Mouse (Mus musculus) small intestine, adult 2 months (tissue): ENCODE data around the gene Msl2. TPM values are rescaled to one million over a fixed set of nuclear protein-coding genes. Genes with fewer than 3 reads are reported as not detected.

ENCODE experiments used
- H3K27ac ChIP-seq: fragments of 200-500 bp; 2 replicates; pipeline ENCODE4 v1.5.1; 2012; ENCODE audit warnings: low read depth, low read length, control low read depth, inconsistent platforms; ENCODE audit not compliant: insufficient read depth
- H3K27me3 ChIP-seq: fragments of 200-500 bp; 2 replicates; pipeline ENCODE4 v1.6.1; 2012; ENCODE audit warnings: mild to moderate bottlenecking, moderate library complexity, low read length, inconsistent platforms; ENCODE audit not compliant: control insufficient read depth, insufficient read depth
- H3K36me3 ChIP-seq: fragments of 200-500 bp; 2 replicates; pipeline ENCODE4 v1.6.1; 2012; ENCODE audit warnings: mild to moderate bottlenecking, low read length, control low read depth, inconsistent platforms; ENCODE audit not compliant: control insufficient read depth, insufficient read depth
- H3K4me1 ChIP-seq: fragments of 200-500 bp; 2 replicates; pipeline ENCODE4 v1.6.1; 2012; ENCODE audit warnings: low read length, inconsistent platforms, mixed read lengths; ENCODE audit not compliant: control insufficient read depth, insufficient read depth, insufficient read length
- H3K4me3 ChIP-seq: fragments of 200-500 bp; 2 replicates; pipeline ENCODE4 v1.5.1; 2012; ENCODE audit warnings: low read depth, mild to moderate bottlenecking, control low read depth, inconsistent platforms, low read length, moderate library complexity
- CTCF ChIP-seq: fragments of 200-500 bp; IDR thresholded peaks from 2 replicates; pipeline ENCODE4 v1.5.1; 2012; ENCODE audit warnings: low read depth, mild to moderate bottlenecking, control low read depth, inconsistent platforms, low read length, moderate library complexity, mixed read lengths; ENCODE audit not compliant: insufficient replicate concordance, insufficient read length; ENCODE audit errors: extremely low read depth
- POLR2A ChIP-seq: fragments of 200-500 bp; IDR thresholded peaks from 2 replicates; pipeline ENCODE4 v1.6.1; 2012; ENCODE audit warnings: low read depth, mild to moderate bottlenecking, control low read depth, inconsistent platforms, low read length, moderate library complexity
- WGBS: fragments of 180-500 bp; shearing (Covaris S2); methylation state at CpG from one replicate; pipeline ENCODE4 v1.1.7; 2018; 5-methylcytosine and 5-hydroxymethylcytosine counted together
- polyA plus RNA-seq: library from polyadenylated mRNA; depleted of rRNA; stranded (reverse); fragments of >200 nt; gene quantifications from 2 replicates; pipeline ENCODE4 v1.2.3, GENCODE M21; 2012

The Msl2 gene
- polyA plus RNA-seq, 1 experiment = 24.4 TPM

DNA sequence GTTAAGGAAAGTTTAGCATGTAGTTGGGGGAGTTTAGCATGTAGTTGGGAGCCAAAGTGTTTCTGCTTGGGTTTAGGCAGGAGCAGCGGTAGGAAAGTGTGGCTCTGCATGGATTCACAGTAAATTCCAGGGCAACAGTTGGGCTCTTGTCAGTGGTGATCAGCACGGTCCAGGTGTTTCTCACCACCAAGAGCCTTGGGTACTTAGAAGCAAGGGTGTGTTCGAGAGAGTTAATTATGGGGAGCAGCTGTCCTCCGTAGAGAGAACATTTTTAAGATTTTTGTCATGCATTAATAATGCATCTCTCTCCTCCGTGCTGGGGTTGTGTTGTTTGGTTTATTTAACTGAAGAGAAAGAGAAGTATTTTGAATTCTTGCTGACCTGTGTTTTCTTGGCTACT, 35.3 kb upstream of the Msl2 start:
- WGBS = 58% methylated on average over 5 of the region's 5 CpGs
- H3K4me3 ChIP-seq = no peak overlapping the region
- TF ChIP-seq CTCF (no peak), POLR2A (no peak)
- no peaks in the 10 kb centered on the region for H3K27me3 ChIP-seq
- H3K27ac ChIP-seq = no peak overlapping the region
- H3K36me3 ChIP-seq = no peaks in the 10 kb centered on the region
- H3K4me1 ChIP-seq = no peaks in the 10 kb centered on the region; the same call in 1 of the 2 replicates

DNA sequence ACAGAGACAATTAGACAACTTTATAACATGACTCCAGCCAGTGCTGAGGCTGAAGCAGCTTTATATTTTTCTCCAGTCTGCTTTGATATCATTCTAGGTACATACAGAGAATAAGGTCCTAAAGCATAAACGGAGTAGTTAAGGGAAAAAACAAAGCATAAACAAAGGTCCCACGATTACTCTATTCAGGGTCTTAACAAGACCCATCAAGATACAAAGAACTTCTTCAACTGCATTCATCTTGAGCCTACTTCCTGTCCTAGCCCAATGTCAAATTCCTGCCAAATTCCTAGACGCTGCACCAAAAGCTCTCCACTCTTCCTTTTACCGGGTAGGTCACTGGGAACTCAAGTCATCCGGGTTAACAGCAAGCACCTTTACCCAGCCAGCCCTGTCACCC, 32.4 kb upstream of the Msl2 start:
- TF ChIP-seq CTCF (no peak), POLR2A (no peak)
- Histone ChIP-seq H3K36me3 (no peaks in the 10 kb centered on the region), H3K4me1 (peaks cover 2% of the 10 kb centered on the region; the same call in 1 of the 2 replicates), H3K4me3 (no peak overlapping the region), H3K27me3 (no peaks in the 10 kb centered on the region), H3K27ac (no peak overlapping the region)
- WGBS = 82% methylated on average over 5 of the region's 5 CpGs

GRCm38 (mm10) chr9:101042249-101042648, 31.7 kb upstream of the Msl2 start:
- TF ChIP-seq CTCF (no peak), POLR2A (no peak)
- H3K4me3 ChIP-seq = no peak overlapping the region
- H3K36me3 ChIP-seq = no peaks in the 10 kb centered on the region
- no peak overlapping the region for H3K27ac ChIP-seq
- H3K27me3 ChIP-seq = no peaks in the 10 kb centered on the region
- 85% methylated on average over 9 of the region's 9 CpGs for whole genome bisulfite sequencing
- H3K4me1 ChIP-seq = peaks cover 2% of the 10 kb centered on the region; the same call in 1 of the 2 replicates

DNA sequence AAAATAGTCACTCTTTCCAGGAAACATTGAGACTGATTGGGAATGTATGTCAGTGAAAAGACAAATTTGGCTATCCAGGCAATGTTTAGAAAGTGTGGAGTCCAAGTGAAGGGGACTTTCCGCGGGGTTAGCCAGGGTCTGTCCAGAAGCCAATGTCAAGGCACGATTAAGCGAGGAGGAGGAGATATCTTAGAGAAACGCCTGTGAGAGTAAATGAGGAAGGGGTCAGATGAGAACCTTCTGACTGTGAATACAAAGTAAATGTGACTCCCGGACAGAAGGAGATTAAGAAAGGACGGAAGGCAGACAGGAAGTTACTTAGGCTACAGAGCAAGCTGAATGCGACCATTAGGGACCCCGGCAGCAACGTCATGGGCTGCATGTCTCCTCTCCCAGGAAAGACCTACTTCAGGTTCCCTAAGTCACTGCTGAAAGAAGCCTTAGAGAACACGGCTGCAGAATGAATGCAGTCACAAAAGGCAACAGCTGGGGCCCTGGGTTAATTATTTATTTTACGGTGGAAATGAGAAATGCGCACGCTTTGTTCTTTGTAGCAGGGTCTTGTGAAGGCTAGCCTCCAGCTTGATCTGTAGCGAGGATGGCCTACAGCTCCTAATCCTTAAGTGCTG, 28.1 kb upstream of the Msl2 start:
- no peak for TF ChIP-seq CTCF
- TF ChIP-seq POLR2A = no peak
- peak overlapping the region; percentile 38; the same call in 1 of the 2 replicates for H3K4me3 ChIP-seq
- H3K27me3 ChIP-seq = no peaks in the 10 kb centered on the region
- peak overlapping the region; percentile 16; the same call in 1 of the 2 replicates for H3K27ac ChIP-seq
- 8% methylated on average over 15 of the region's 15 CpGs for WGBS
- peaks cover 2% of the 10 kb centered on the region; the same call in 1 of the 2 replicates for H3K4me1 ChIP-seq
- H3K36me3 ChIP-seq = no peaks in the 10 kb centered on the region

GRCm38 (mm10) chr9:101052007-101052406, 21.9 kb upstream of the Msl2 start:
- Histone ChIP-seq H3K27ac (no peak overlapping the region), H3K4me3 (no peak overlapping the region), H3K27me3 (no peaks in the 10 kb centered on the region), H3K36me3 (no peaks in the 10 kb centered on the region), H3K4me1 (peaks cover 9% of the 10 kb centered on the region)
- TF ChIP-seq POLR2A (no peak), CTCF (no peak)
- WGBS = 40% methylated on average over 3 of the region's 3 CpGs

DNA sequence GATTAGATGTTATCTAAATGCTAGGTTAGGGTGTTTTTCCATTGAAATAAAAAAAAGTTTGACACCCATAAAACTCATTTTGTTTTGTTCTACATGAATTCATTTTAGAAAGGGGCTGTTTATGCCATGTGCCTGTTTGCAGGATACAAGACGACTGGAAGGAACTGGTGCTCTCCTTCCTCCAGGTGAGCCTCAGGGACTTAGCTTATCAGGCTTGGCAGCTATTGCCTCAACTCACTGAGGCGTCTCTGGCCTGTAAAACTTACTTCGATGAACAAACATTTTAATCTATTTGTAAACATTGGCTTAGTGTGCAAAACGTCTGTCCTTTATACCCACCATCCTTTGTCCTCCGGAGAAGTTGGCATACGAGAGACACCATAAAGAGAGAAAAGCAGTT, 21.2 kb upstream of the Msl2 start:
- Histone ChIP-seq H3K4me3 (no peak overlapping the region), H3K36me3 (no peaks in the 10 kb centered on the region), H3K27ac (no peak overlapping the region), H3K27me3 (no peaks in the 10 kb centered on the region), H3K4me1 (peaks cover 9% of the 10 kb centered on the region)
- 20% methylated on average over 6 of the region's 6 CpGs for WGBS
- TF ChIP-seq CTCF = no peak
- TF ChIP-seq POLR2A = no peak

DNA sequence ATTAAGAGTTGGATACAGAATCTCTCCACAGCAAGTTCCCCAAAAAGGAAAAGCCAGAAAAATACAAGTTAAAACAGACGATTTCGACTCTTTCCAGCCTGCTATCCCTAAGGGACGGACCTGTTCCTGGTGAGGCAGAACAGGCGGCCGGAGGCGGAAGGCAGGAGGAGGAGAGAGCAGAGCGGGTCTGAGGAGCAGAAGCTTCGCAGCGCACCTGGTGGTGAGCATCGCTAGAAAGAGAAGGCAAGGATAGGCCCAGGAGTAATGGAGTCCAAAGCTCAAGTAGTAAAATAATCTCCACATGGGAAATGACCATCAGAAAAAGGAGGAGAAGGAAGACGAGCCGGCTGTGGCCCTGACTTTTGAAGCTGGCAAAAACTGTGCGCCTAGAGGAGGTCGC, 20.6 kb upstream of the Msl2 start:
- Histone ChIP-seq H3K4me3 (peak overlapping the region; percentile 23; the same call in 1 of the 2 replicates), H3K4me1 (peaks cover 9% of the 10 kb centered on the region), H3K27me3 (no peaks in the 10 kb centered on the region), H3K36me3 (no peaks in the 10 kb centered on the region), H3K27ac (peak overlapping the region; percentile 91)
- 27% methylated on average over 14 of the region's 14 CpGs for WGBS
- TF ChIP-seq POLR2A = no peak
- peak; percentile 47; the same call in 1 of the 2 replicates for TF ChIP-seq CTCF

GRCm38 (mm10) chr9:101057156-101057555, 16.7 kb upstream of the Msl2 start:
- H3K4me3 ChIP-seq = no peak overlapping the region
- no peaks in the 10 kb centered on the region for H3K36me3 ChIP-seq
- TF ChIP-seq CTCF (no peak), POLR2A (no peak)
- peaks cover 7% of the 10 kb centered on the region for H3K4me1 ChIP-seq
- no peaks in the 10 kb centered on the region for H3K27me3 ChIP-seq
- peak overlapping the region; percentile 12; the same call in 1 of the 2 replicates for H3K27ac ChIP-seq
- WGBS = 78% methylated on average over 4 of the region's 4 CpGs
